Mouse (Mus musculus) midbrain, embryonic 12.5 days (tissue): ENCODE results near the gene Usp43. TPM values are rescaled to one million over a fixed set of nuclear protein-coding genes. Genes with fewer than 3 reads are reported as not detected.

Source experiments
- ATAC-seq: fragments of 200-750 bp; cut with Nextera tagmentation; 2 replicates; pipeline ENCODE4 v1.8.0; 2017; ENCODE audit warnings: low read depth, moderate TSS enrichment, moderate library complexity; ENCODE audit not compliant: low FRiP score
- H3K27ac ChIP-seq: fragments of 300-500 bp; sonication (generic); replicated peaks from 2 replicates; pipeline ENCODE4 v1.5.1; 2016; ENCODE audit warnings: mild to moderate bottlenecking
- H3K27me3 ChIP-seq: fragments of 300-500 bp; sonication (generic); 2 replicates; pipeline ENCODE4 v1.6.1; 2016; ENCODE audit warnings: mild to moderate bottlenecking
- H3K36me3 ChIP-seq: fragments of 300-500 bp; sonication (generic); 2 replicates; pipeline ENCODE4 v1.6.1; 2016
- H3K4me1 ChIP-seq: fragments of 300-500 bp; sonication (generic); 2 replicates; pipeline ENCODE4 v1.6.1; 2016
- H3K4me2 ChIP-seq: fragments of 300-500 bp; sonication (generic); replicated peaks from 2 replicates; pipeline ENCODE4 v1.6.1; 2016; ENCODE audit warnings: mild to moderate bottlenecking, moderate library complexity
- H3K4me3 ChIP-seq: fragments of 300-500 bp; sonication (generic); 2 replicates; pipeline ENCODE4 v1.5.1; 2016; ENCODE audit warnings: mild to moderate bottlenecking
- H3K9ac ChIP-seq: fragments of 300-500 bp; sonication (generic); replicated peaks from 2 replicates; pipeline ENCODE4 v1.6.1; 2016; ENCODE audit warnings: mild to moderate bottlenecking, moderate library complexity
- H3K9me3 ChIP-seq: fragments of 300-500 bp; sonication (generic); 2 replicates; pipeline ENCODE4 v1.6.1; 2016; ENCODE audit warnings: mild to moderate bottlenecking
- WGBS: fragments of 180-500 bp; shearing (Covaris S2); methylation state at CpG from one replicate; pipeline ENCODE4 v1.1.7; 2016; 5-methylcytosine and 5-hydroxymethylcytosine counted together
- polyA plus RNA-seq: library from polyadenylated mRNA; unstranded; fragments of >200 nt; fragmentation: Nextera tagmentation; extraction: Ambion mirVana; gene quantifications from 2 replicates; pipeline ENCODE4 v1.2.1, GENCODE M21; 2016

The Usp43 gene
- polyA plus RNA-seq, 1 experiment from 2014 or later = 0.71 TPM

DNA sequence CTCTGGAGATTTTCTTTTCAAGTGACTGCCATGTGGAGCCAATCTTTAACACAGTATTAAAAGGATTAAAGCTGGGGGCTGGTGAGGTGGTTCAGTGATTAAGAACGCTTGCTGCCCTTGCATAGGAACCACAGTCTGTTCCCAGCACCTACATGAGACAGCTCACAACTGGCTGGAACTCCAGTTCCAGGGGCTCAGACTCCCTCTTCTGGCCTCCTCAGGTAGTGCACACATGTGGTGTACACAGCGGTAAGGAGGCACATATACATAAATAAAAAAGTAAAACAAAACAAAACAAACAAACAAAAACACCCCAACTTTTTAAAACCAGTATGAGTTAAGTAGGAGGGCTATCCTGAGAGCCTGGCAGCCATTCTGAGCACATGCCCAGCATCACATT, 36.0 kb downstream of the Usp43 start:
- no peak overlapping the region for H3K27ac ChIP-seq
- no peaks in the 10 kb centered on the region for H3K36me3 ChIP-seq
- H3K9ac ChIP-seq = no peak overlapping the region
- no peaks in the 10 kb centered on the region for H3K4me1 ChIP-seq
- peaks cover 4% of the 10 kb centered on the region; the same call in 1 of the 2 replicates for H3K9me3 ChIP-seq
- no peak overlapping the region for H3K4me2 ChIP-seq
- ATAC-seq = no peak
- WGBS = 82% methylated on average over 2 of the region's 2 CpGs
- no peaks in the 10 kb centered on the region for H3K27me3 ChIP-seq
- H3K4me3 ChIP-seq = no peak overlapping the region

DNA sequence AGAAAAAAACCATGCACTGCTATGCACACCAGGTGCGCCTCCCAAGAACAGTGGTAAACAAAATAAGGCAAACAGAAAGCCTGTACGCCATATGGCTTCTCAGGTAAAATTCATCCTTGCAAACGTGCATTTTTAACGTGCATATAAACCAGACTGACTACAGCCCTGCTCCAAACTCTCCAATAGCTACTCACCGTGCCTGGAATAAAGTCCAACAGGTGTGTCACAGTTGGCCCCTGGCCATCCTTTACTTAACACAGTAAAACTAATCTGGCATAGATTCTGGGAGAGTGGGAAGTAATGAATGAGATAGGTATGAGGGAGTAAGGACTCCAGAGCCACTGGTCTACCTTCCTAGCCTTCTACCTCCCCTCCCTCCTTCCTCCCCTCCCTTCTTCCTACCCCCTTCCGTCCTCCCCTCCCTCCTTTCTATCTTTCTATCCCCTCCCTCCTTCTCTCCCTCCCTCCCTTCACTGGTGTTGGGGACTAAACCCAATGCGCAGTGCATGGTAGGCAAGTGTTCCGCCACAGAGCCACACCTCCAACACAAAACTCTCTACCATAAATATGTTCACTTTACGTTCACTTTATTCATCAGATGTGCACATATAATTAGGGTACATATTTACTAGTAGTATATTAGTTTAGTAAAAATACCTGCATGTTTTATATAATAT, 56.3 kb downstream of the Usp43 start:
- no peak for ATAC-seq
- Histone ChIP-seq H3K36me3 (no peaks in the 10 kb centered on the region), H3K4me2 (no peak overlapping the region), H3K9ac (no peak overlapping the region), H3K4me3 (no peak overlapping the region), H3K27me3 (no peaks in the 10 kb centered on the region), H3K27ac (no peak overlapping the region), H3K4me1 (peaks cover 7% of the 10 kb centered on the region; the same call in 1 of the 2 replicates), H3K9me3 (no peaks in the 10 kb centered on the region)
- 86% methylated on average over 9 of the region's 9 CpGs for WGBS

DNA sequence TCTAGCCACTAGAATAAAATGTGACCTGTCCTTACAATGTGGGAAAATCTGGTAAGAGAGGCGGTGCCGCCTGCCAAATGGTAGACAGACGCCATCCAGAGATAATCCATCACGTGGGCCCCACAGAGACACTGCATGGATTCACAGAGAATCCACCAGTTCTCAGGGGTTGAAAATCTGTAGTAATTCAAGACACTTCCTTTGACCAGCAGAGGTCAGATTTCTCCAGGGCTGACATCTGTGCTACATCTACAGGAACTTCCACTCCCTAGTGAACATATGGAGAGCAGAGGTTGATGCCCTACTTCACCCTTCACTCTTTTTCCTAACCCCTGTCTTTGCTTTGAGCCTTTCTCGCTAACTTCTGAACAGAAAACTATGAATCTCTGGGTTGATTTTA, 56.9 kb downstream of the Usp43 start:
- H3K4me3 ChIP-seq = no peak overlapping the region
- WGBS = 75% methylated on average over 5 of the region's 5 CpGs
- no peaks in the 10 kb centered on the region for H3K27me3 ChIP-seq
- no peak overlapping the region for H3K4me2 ChIP-seq
- no peak overlapping the region for H3K9ac ChIP-seq
- no peaks in the 10 kb centered on the region for H3K9me3 ChIP-seq
- no peak for ATAC-seq
- H3K4me1 ChIP-seq = peaks cover 7% of the 10 kb centered on the region; the same call in 1 of the 2 replicates
- H3K36me3 ChIP-seq = no peaks in the 10 kb centered on the region
- no peak overlapping the region for H3K27ac ChIP-seq

DNA sequence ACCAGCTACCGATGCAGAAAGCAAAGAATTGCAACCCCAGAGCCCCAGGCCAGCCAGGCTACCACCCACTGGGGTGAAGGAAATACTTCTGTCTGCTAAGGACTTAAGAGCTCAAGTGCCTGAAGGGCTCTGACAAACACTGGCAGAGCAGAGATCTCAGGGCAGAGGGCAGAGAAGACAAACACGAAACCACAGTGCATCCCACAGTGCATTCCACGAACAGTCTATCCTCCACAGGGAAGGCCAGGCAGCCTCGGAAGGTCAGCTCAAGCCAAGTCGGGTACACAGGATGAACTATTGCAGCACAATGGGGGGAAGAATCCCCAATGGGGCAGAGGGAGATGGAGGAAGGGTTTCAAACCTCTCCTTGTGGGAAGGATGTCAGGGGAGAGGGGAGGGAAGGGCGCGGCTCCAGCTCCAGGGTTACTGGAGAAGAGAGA, 60.5 kb downstream of the Usp43 start:
- no peak for ATAC-seq
- Histone ChIP-seq H3K9ac (no peak overlapping the region), H3K4me1 (peaks cover 7% of the 10 kb centered on the region; the same call in 1 of the 2 replicates), H3K4me2 (no peak overlapping the region), H3K4me3 (no peak overlapping the region), H3K27ac (no peak overlapping the region), H3K36me3 (no peaks in the 10 kb centered on the region), H3K9me3 (no peaks in the 10 kb centered on the region), H3K27me3 (no peaks in the 10 kb centered on the region)
- 4% methylated on average over 7 of the region's 7 CpGs for WGBS

DNA sequence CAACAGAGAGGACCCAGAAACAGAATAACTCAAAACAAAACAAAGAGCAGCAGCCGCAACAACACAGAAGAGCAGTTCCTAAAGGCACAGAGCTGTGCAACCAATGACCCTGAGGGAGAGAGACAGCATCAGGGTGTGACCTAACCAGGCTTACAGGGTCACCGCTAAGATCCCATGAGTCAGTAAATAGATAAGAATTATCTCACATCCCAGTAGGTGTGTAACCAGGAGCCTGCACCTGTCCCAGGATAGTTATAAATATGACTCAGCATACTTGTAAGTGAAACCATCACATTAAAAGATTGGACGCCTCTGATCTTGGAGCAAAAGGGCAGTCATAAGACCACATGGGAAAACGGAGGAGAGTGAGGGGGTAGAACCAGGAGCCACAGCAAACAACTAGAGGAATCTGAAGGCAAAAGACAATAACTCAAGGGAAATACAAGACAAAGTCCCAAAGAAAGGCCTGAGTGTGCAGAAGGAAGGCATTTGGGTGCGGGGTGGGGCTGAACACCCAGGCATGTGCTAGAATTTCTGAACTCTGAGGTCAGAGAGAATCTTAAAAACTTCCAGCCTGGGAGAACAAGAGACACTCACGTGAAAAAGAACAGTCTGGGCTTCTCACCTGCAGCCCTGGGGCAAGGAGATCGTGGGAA, 61.1 kb downstream of the Usp43 start:
- no peaks in the 10 kb centered on the region for H3K36me3 ChIP-seq
- peaks cover 7% of the 10 kb centered on the region; the same call in 1 of the 2 replicates for H3K4me1 ChIP-seq
- no peak overlapping the region for H3K4me3 ChIP-seq
- no peak overlapping the region for H3K9ac ChIP-seq
- no peak overlapping the region for H3K4me2 ChIP-seq
- H3K27me3 ChIP-seq = no peaks in the 10 kb centered on the region
- no peaks in the 10 kb centered on the region for H3K9me3 ChIP-seq
- ATAC-seq = no peak
- 47% methylated on average over 7 of the region's 7 CpGs for WGBS
- H3K27ac ChIP-seq = no peak overlapping the region

DNA sequence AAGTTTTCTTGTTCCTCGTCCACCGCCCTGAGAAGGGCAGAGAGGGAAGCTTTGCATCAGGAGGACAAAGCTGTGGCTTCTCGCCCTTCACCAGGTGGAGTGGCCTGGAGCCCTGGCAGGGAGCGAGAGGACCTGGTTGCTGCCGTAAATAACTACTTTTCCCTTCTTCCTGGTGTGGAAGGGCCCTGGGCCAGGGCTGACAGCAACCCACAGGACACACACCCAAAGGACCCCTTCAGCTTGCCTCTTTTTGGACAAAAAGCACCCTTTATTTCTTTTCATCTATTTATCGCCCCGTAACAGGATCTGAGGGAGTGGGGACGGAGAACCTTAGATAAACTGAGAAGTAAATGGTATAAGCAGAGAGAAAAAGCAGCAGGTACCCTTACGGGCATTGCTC, 63.4 kb downstream of the Usp43 start:
- ATAC-seq = no peak
- H3K36me3 ChIP-seq = no peaks in the 10 kb centered on the region
- peaks cover 7% of the 10 kb centered on the region; the same call in 1 of the 2 replicates for H3K4me1 ChIP-seq
- no peaks in the 10 kb centered on the region for H3K9me3 ChIP-seq
- WGBS = 88% methylated on average over 9 of the region's 9 CpGs
- H3K4me2 ChIP-seq = no peak overlapping the region
- H3K27ac ChIP-seq = no peak overlapping the region
- no peaks in the 10 kb centered on the region for H3K27me3 ChIP-seq
- no peak overlapping the region for H3K9ac ChIP-seq
- no peak overlapping the region for H3K4me3 ChIP-seq

DNA sequence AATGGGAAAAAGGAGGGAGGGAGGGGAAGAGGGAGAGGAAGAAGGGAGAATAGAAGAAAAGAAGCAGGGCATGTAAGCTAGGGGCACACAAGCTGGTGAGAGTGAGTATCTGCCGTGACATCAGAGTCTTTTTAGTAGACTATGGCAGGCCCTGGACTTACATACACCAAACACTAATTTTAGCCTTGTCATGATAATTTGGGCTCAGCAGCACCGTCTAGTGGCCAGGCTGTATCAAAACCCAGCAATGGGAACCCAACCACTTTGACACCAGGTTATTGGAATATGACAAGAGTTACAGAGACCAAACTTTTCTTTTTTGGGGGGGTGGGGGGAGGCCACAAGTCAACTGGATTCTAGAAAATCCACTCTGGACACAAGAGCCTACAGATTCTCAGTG, 66.9 kb downstream of the Usp43 start:
- Histone ChIP-seq H3K4me2 (no peak overlapping the region), H3K36me3 (no peaks in the 10 kb centered on the region), H3K9me3 (no peaks in the 10 kb centered on the region), H3K9ac (no peak overlapping the region), H3K4me1 (no peaks in the 10 kb centered on the region), H3K4me3 (no peak overlapping the region), H3K27me3 (no peaks in the 10 kb centered on the region), H3K27ac (no peak overlapping the region)
- whole genome bisulfite sequencing = 34% methylated on average over 2 of the region's 2 CpGs
- ATAC-seq = no peak

DNA sequence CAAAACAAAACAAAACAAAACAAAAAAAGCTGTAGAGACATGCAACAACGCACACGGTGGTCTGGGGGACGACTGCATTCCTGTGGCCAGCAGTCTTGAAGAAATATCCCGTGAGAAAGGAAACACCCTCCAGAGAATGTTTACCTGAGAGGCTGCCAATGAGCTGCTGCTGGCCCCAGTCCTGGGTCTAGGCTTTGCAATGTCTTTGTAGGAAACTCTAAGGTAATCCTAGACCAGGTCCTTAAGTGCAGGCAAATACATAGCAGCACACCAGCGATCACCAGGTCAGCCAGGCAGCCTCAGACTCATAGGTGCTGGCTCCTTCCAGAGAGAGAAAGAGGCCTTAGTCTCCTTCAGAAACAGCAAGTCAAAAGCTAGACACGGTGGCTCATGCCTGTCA, 68.0 kb downstream of the Usp43 start:
- ATAC-seq = no peak
- Histone ChIP-seq H3K4me2 (no peak overlapping the region), H3K9ac (no peak overlapping the region), H3K27ac (no peak overlapping the region), H3K27me3 (no peaks in the 10 kb centered on the region), H3K4me3 (no peak overlapping the region), H3K36me3 (no peaks in the 10 kb centered on the region), H3K4me1 (no peaks in the 10 kb centered on the region), H3K9me3 (no peaks in the 10 kb centered on the region)
- 60% methylated on average over 6 of the region's 6 CpGs for WGBS

DNA sequence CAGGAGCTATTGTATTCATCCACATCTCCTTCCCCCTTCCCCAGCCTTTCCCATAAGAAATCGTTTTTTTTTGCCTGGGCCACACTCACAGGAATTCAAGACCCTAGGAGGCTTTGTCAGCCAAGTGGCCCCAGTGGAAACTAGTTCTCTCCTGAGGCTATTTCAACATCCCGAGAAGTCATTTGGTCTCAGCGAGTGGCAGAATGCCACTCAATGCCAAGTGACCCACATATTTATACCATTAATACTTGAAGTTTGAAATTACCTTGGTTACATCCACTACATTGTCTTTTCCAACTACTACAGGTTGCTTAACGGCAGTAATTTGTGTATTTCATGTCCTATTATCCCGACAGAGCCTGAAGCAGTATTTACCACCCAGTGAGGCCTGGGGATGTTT, 70.2 kb downstream of the Usp43 start:
- no peak overlapping the region for H3K27ac ChIP-seq
- no peaks in the 10 kb centered on the region for H3K9me3 ChIP-seq
- no peak overlapping the region for H3K9ac ChIP-seq
- ATAC-seq = no peak
- H3K36me3 ChIP-seq = no peaks in the 10 kb centered on the region
- H3K4me2 ChIP-seq = no peak overlapping the region
- WGBS = 73% methylated on average over 5 of the region's 5 CpGs
- no peaks in the 10 kb centered on the region for H3K4me1 ChIP-seq
- no peak overlapping the region for H3K4me3 ChIP-seq
- H3K27me3 ChIP-seq = no peaks in the 10 kb centered on the region

DNA sequence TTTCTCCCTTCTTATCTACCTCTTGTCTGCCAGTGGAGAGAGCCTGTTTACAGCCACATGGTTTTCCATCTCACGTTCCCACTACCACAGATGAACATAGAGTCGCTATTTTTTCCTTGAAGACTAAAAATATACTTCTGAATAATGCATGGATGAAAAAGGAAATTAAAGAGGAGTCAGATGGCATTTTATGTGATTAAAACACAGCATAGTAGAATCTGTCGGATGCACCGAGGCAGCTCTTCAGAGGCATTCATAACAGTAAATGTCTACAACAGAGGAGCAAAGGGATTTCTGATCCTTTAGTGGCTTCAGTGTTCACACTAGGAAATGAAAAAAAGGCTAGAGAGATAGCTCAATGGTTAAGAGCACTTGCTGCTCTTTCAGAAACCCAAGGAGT, 76.8 kb downstream of the Usp43 start:
- H3K4me1 ChIP-seq = no peaks in the 10 kb centered on the region
- no peak overlapping the region for H3K9ac ChIP-seq
- H3K4me3 ChIP-seq = no peak overlapping the region
- no peak for ATAC-seq
- H3K27ac ChIP-seq = no peak overlapping the region
- H3K27me3 ChIP-seq = no peaks in the 10 kb centered on the region
- H3K4me2 ChIP-seq = no peak overlapping the region
- no peaks in the 10 kb centered on the region for H3K9me3 ChIP-seq
- no peaks in the 10 kb centered on the region for H3K36me3 ChIP-seq
- 87% methylated on average over 4 of the region's 4 CpGs for WGBS

DNA sequence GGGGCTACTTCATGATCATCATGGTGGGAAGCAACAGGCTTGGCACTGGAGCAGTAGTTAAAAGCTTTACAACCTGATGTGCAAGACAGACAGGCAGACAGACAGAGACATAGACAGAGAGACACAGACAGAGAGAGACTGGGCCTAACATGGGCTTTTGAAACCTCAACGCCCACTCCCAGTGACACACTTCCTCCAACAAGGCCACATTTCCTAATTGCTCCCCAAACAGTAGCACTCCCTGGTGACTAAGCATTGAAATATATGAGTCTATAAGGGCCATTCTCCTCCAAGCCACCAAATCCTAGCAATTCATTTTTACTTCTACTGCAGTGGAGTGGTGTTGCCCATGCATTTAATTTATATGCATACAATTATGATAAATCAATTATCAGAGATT, 82.1 kb downstream of the Usp43 start:
- no peaks in the 10 kb centered on the region for H3K27me3 ChIP-seq
- no peaks in the 10 kb centered on the region for H3K9me3 ChIP-seq
- H3K4me1 ChIP-seq = no peaks in the 10 kb centered on the region
- H3K9ac ChIP-seq = no peak overlapping the region
- 81% methylated on average over 1 of the region's 1 CpGs for WGBS
- no peak overlapping the region for H3K4me3 ChIP-seq
- ATAC-seq = no peak
- H3K36me3 ChIP-seq = no peaks in the 10 kb centered on the region
- H3K27ac ChIP-seq = no peak overlapping the region
- no peak overlapping the region for H3K4me2 ChIP-seq

DNA sequence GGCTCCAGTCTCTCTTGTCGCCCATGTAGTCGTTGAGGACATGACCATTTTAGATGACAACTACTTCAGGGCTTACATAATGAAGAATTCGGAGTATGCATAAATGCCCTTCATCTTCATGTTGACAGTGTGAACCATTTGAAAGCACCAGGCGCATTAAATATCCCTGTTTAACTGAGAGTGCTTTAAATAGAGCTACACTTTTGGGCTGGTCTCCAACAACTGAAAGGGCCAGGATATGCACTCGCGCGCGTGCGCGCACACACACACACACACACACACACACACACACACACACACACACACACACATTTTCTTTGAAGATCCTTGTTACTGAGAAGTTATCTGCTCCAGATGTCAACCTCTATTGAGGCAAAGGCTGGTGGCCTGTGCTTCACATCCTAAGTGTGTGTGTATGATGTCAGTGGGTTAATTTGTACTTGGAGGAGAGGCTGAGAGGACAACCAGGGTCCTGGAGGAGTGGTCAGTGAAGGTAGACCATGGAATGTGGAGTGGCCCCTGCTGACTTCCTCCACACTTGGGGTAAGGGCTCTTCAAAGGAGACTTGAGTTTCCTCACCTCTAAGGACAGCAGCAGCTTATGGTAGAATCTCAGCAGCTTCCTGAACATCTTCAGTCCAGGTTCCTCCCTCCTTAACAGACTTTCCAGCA, 86.4 kb downstream of the Usp43 start:
- H3K9me3 ChIP-seq = no peaks in the 10 kb centered on the region
- H3K9ac ChIP-seq = no peak overlapping the region
- no peak for ATAC-seq
- 97% methylated on average over 10 of the region's 10 CpGs for WGBS
- no peaks in the 10 kb centered on the region for H3K4me1 ChIP-seq
- no peak overlapping the region for H3K27ac ChIP-seq
- no peak overlapping the region for H3K4me2 ChIP-seq
- no peaks in the 10 kb centered on the region for H3K27me3 ChIP-seq
- no peak overlapping the region for H3K4me3 ChIP-seq
- H3K36me3 ChIP-seq = no peaks in the 10 kb centered on the region
